Mouse (Mus musculus) thymus, postnatal 10 days (tissue): ENCODE measurements around the gene Gtf3c2.

Experiments used
- DNase-seq, 2 experiments: peaks; one replicate each; pipeline ENCODE4 v3.0.0; 2021; ENCODE audit warnings: low spot score in 2 of 2

Gtf3c2 gene

DNA sequence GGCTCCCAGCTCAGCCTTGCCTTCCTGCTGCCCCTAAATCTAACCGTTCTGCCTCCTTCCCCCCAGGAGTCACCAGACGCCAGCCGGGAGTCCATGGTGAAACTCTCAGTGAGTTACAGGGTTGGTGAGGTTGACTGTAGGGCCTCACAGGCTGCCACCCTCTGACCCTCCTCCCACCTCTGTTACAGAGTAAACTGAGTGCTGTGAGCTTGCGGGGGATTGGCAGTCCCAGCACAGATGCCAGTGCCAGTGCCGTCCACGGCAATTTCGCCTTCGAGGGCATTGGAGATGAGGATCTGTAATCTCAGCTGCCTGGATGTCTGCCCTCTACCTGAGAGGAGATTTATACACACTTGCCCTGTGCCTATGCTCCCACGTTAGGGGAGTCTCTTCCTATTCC, 18.2 kb upstream of the Gtf3c2 start:
- no peak for DNase-seq

DNA sequence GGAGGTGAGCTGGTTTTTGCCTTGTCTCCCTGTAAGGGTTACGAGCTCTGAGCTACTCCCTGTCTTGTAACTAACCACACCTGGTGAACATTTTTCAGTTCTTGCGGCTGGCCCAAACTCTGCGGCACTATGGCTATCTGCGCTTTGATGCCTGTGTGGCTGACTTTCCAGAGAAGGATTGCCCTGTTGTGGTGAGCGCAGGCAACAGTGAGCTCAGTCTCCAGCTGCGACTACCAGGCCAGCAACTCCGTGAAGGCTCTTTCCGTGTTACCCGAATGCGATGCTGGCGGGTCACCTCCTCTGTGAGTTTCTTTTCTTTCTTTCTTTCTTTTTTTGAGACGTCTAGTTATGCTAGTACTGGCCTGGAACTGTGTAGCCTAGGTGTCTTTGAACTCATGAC, 17.1 kb upstream of the Gtf3c2 start:
- no peak for DNase-seq

- no peak for DNase-seq
Observed at GRCm38 (mm10) chr5:31196207-31196606, 16.3 kb upstream of the Gtf3c2 start.

GRCm38 (mm10) chr5:31195671-31196070, 15.7 kb upstream of the Gtf3c2 start:
- no peak for DNase-seq

- DNase-seq = no peak
Observed at GRCm38 (mm10) chr5:31194486-31195485, 14.8 kb upstream of the Gtf3c2 start.

DNA sequence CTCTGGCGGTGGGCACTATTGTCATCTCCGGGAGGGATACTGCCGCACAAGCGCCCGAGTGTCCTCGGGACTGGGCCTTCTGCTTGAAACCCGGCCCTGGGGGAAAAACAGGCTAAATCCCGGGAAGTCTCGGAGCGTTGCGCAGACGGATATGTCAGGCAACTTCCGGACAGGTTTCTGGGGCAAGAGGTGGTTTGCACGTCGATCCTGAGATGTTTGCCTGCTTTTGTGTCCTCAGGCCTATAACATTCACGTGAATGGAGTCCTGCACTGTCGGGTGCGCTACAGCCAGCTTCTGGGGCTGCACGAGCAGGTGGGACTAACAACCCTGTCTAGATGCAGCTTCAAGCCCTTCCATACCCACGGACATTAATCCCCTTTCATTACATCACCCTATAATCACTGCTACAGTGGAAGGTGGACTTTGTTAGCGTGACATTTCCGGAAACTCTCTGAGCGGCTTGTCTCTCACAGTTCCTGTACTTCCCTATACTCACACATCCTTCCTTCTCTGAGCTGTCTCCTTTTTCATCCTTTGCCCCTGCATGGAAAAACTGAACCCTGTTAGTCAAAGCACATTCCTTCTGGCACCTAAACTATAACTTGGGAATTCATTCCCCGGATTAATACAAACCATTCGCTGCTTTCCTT, 13.8 kb upstream of the Gtf3c2 start:
- no peak for DNase-seq

GRCm38 (mm10) chr5:31192939-31193630, 13.1 kb upstream of the Gtf3c2 start, which contains the start of the genes Snx17 and Eif2b4:
Gene Snx17, plus strand, starts transcription at chr5:31193227.
Gene Eif2b4, minus strand, starts transcription at chr5:31193430.
- peak; percentile 98 to 100 for DNase-seq

GRCm38 (mm10) chr5:31192045-31192938, 12.3 kb upstream of the Gtf3c2 start:
- DNase-seq = no peak

GRCm38 (mm10) chr5:31190201-31190600, 10.3 kb upstream of the Gtf3c2 start:
- DNase-seq = no peak

DNA sequence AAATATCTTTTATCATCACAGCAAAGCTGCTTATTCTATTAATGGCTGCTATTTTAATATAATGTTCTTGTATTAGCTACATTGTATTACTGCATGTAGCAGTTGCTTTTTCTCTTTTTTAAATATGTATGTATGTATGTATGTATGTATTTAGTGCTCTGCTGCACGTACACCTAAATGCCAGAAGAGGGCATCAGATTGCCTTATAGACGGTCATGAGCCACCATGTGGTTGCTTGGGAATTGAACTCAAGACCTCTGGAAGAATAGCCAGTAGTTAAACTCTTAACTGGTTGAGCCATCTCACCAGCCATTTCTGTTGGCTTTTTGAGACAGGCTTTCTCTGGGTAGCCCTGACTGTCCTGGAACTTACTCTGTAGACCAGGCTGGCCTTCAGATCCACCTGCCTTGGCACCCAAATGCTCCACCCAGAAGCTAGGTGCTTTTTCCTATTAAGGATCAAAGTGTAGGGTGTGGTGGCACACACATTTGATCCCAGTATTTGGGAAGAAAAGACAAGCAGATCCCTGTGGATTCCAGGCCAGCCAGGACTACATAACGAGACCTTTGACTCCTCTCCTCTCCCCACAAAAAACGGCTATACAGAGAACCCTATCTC, 8.4 kb upstream of the Gtf3c2 start:
- no peak for DNase-seq

- no peak for DNase-seq
Observed at GRCm38 (mm10) chr5:31183678-31184077, 3.7 kb upstream of the Gtf3c2 start.

DNA sequence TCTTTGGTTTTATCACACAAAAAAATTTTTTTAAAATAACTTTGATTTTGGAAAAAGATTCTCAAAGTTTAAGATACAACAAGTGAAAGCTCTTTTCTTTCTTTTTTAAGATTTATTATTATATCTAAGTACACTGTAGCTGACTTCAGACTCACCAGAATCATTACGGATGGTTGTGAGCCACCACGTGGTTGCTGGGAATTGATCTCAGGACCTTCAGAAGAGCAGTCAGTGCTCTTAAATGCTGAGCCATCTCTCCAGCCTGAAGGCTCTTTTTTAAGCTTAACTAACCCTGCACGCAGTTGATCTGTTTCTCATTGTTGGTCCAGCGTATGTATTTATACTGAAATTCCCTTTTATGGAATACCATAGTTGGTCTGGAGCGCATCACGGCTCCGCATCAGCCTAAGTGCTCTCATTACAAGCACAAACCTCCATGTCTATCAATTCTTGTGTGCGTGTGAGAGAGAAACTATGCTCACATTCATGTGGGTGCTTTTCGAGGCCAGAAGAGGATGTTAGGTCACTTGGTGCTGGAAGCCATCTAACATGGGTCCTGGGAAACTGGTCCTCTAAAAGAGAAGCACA, 1.3 kb upstream of the Gtf3c2 start:
- no peak for DNase-seq

DNA sequence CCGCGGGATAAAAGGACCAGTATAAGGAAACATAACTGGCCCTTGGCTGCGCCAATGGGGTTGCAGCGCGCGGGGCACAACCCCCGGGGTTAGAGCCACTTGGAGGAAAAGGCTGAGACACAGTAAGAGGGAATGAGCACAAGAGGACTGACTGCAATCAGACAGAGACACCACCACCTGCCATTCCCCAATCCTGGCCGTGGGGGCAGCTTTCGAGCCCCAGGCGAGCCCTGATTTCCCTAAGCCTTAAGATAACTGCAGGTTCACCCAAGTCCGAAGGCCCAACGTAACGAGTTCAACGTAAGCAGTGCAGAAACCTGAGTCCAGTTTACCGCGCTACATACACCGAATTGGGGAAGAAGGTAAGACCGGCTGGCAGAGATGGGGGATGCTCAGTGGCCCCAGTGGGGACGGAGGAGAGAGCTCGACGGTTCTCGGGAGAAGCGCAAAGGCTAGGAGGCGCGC, 611 bp downstream of the Gtf3c2 start:
- no peak for DNase-seq

- DNase-seq = no peak
Observed at GRCm38 (mm10) chr5:31168630-31169029, 11.3 kb downstream of the Gtf3c2 start.

- DNase-seq = no peak
Observed at GRCm38 (mm10) chr5:31164878-31165277, 15.1 kb downstream of the Gtf3c2 start.

DNA sequence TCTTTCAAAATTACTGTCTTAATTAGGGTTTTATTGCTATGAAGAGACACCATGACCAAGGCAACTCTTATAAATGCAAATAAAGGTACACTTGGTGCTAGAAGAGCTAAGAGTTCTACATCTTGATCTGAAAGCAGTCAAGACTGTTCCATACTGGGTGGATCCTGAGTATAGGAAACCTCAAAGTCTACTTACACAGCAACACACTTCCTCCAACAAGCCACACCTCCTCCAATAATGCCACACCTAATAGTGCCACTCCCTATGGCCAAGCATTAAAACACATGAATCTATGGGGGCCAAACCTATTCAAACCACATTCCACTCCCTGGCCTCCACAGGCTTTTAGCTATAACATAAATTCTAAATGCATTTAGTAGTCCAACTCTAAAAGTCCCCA, 17.5 kb downstream of the Gtf3c2 start:
- no peak for DNase-seq

GRCm38 (mm10) chr5:31154152-31154553, 25.8 kb downstream of the Gtf3c2 start, which contains the start of gene Mpv17:
Gene Mpv17, minus strand, starts transcription at chr5:31154251.
- peak; percentile 48 to 59 for DNase-seq

- DNase-seq = no peak
Observed at GRCm38 (mm10) chr5:31153516-31154151, 26.3 kb downstream of the Gtf3c2 start.

GRCm38 (mm10) chr5:31151746-31152145, 28.2 kb downstream of the Gtf3c2 start:
- DNase-seq = no peak

- DNase-seq = no peak
Observed at GRCm38 (mm10) chr5:31149781-31150180, 30.2 kb downstream of the Gtf3c2 start.
